Mouse (Mus musculus) lung, embryonic 14.5 days (tissue): ENCODE measurements around the gene Sowaha. TPM values are rescaled to one million over a fixed set of nuclear protein-coding genes. Genes with fewer than 3 reads are reported as not detected.

Experiments used
- ATAC-seq: fragments of 200-750 bp; cut with Nextera tagmentation; 2 replicates; pipeline ENCODE4 v1.8.0; 2017; ENCODE audit warnings: mild to moderate bottlenecking, moderate TSS enrichment, moderate library complexity; ENCODE audit not compliant: insufficient read depth
- DNase-seq: peaks from one replicate; pipeline ENCODE4 v3.0.0-alpha.2; 2015
- H3K27ac ChIP-seq: fragments of 300-500 bp; sonication (generic); 2 replicates; pipeline ENCODE4 v1.5.1; 2014; ENCODE audit warnings: low read depth, mild to moderate bottlenecking, moderate library complexity
- H3K27me3 ChIP-seq: fragments of 300-500 bp; sonication (generic); 2 replicates; pipeline ENCODE4 v1.6.1; 2014; ENCODE audit warnings: low read length, control low read depth; ENCODE audit not compliant: insufficient read depth
- H3K36me3 ChIP-seq: fragments of 300-500 bp; sonication (generic); 2 replicates; pipeline ENCODE4 v1.6.1; 2014; ENCODE audit warnings: control low read depth; ENCODE audit not compliant: insufficient read depth
- H3K4me1 ChIP-seq: fragments of 300-500 bp; sonication (generic); 2 replicates; pipeline ENCODE4 v1.6.1; 2014; ENCODE audit warnings: antibody characterized with exemption, control low read depth; ENCODE audit not compliant: insufficient read depth
- H3K4me2 ChIP-seq: fragments of 300-500 bp; sonication (generic); 2 replicates; pipeline ENCODE4 v1.6.1; 2014; ENCODE audit warnings: mild to moderate bottlenecking
- H3K4me3 ChIP-seq: fragments of 300-500 bp; sonication (generic); 2 replicates; pipeline ENCODE4 v1.5.1; 2014; ENCODE audit warnings: low read depth, low read length
- H3K9ac ChIP-seq: fragments of 300-500 bp; sonication (generic); 2 replicates; pipeline ENCODE4 v1.6.1; 2014
- H3K9me3 ChIP-seq: fragments of 300-500 bp; sonication (generic); 2 replicates; pipeline ENCODE4 v1.6.1; 2016; ENCODE audit warnings: low read depth, low read length, control low read depth
- CTCF ChIP-seq: IDR thresholded peaks from 2 replicates; pipeline ENCODE4 v1.5.1; 2016; ENCODE audit warnings: antibody characterized with exemption, low read depth
- WGBS: fragments of 180-500 bp; shearing (Covaris S2); extraction: QIAGEN DNeasy Blood & Tissue Kit; methylation state at CpG from one replicate; pipeline ENCODE4 v1.1.7; 2014; 5-methylcytosine and 5-hydroxymethylcytosine counted together
- polyA plus RNA-seq: library from polyadenylated mRNA; unstranded; fragments of >200 nt; fragmentation: Nextera tagmentation; extraction: Ambion mirVana; gene quantifications from 2 replicates; pipeline ENCODE4 v1.2.1, GENCODE M21; 2014

Gene Sowaha
- polyA plus RNA-seq, 1 experiment from 2014 or later = 0.17 TPM

DNA sequence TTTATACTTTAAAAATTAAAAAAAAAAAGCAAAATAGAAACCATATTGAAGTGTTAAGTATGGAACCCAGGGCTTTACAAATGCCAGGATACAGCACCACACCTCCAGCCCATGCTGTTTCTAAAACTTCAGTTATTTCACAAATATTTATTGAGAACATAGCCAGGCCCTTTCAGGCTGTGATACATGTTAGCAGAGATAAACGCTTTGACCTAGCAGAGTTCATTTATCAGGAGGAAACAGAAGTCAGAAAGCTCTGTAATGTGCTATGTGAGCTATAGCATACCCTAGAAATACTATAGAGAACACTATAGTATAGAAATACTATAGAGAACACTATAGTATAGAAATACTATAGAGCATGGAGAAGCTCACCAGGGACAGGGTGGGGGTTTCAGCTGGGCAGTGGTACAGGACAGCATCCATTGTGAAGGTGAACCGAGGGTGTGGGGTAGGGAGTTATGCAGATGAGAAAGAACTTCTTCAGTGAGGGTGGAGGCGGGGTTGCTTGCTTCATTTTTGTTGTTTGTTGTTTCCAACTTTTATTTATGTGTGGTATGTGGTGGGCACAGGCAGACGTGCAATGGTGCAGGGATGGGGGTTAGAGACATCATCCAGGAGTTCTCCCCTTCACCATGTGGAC lies 1.1 kb upstream of the Sowaha start:
- ATAC-seq = no peak
- no peak for TF ChIP-seq CTCF
- Histone ChIP-seq H3K4me2 (no peak overlapping the region), H3K4me3 (no peak overlapping the region), H3K9ac (no peak overlapping the region), H3K36me3 (no peaks in the 10 kb centered on the region), H3K9me3 (no peaks in the 10 kb centered on the region; the same call in 1 of the 2 replicates), H3K27me3 (peaks cover 60% of the 10 kb centered on the region), H3K4me1 (no peaks in the 10 kb centered on the region), H3K27ac (no peak overlapping the region)
- whole genome bisulfite sequencing = 58% methylated on average over 4 of the region's 4 CpGs
- DNase-seq = no peak

DNA sequence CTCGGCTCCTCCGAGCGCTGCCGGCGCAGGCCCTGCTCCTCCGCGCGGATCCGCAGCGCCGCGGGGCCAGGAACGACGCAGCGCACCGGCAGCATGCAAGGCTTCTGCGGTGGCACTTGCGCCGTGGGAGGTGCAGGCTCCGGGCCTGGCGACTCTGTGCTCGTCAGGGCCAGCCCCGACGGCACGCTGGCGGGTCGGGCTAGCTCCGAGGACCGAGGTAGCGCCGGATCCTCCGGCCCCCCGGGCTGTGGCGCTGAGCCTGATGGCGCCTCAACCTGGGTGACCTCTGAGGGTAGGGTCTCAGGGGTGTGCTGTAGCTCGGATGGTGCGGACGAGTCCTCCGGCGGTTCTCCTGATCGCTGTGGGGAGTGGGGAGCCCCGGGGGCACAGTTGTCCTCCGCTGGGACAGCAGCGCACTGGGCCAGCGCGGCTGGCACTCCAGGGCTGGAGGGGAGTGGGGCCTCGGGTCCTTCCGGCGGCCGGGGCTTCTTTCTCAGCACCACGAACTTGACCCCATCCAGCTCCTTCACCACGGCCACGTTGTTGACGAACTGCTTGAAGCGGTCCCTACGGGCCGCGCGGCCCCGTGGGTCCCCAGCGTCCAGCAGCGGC lies 797 bp downstream of the Sowaha start:
- Histone ChIP-seq H3K9ac (peak overlapping the region; percentile 32; the same call in 1 of the 2 replicates), H3K4me3 (peak overlapping the region; percentile 40), H3K9me3 (no peaks in the 10 kb centered on the region; the same call in 1 of the 2 replicates), H3K4me2 (peak overlapping the region; percentile 77), H3K27me3 (peaks cover 76% of the 10 kb centered on the region), H3K27ac (no peak overlapping the region), H3K36me3 (no peaks in the 10 kb centered on the region), H3K4me1 (no peaks in the 10 kb centered on the region)
- ATAC-seq = 0 out of 2 replicates have a peak, but pooled peaks have one; percentile 21
- DNase-seq = no peak
- TF ChIP-seq CTCF = no peak
- 1% methylated on average over 59 of the region's 62 CpGs for WGBS

- no peak for TF ChIP-seq CTCF
- 4% methylated on average over 76 of the region's 79 CpGs for WGBS
- peak overlapping the region; percentile 77 for H3K4me2 ChIP-seq
- no peaks in the 10 kb centered on the region for H3K4me1 ChIP-seq
- DNase-seq = peak; percentile 33
- peak overlapping the region; percentile 40 for H3K4me3 ChIP-seq
- H3K9me3 ChIP-seq = no peaks in the 10 kb centered on the region; the same call in 1 of the 2 replicates
- no peak overlapping the region for H3K27ac ChIP-seq
- H3K36me3 ChIP-seq = no peaks in the 10 kb centered on the region
- peaks cover 80% of the 10 kb centered on the region for H3K27me3 ChIP-seq
- peak; percentile 31; the same call in 1 of the 2 replicates for ATAC-seq
- peak overlapping the region; percentile 29; the same call in 1 of the 2 replicates for H3K9ac ChIP-seq
Measured at GRCm38 (mm10) chr11:53478383-53479170, 1.5 kb downstream of the Sowaha start.

- peak overlapping the region; percentile 40; the same call in 1 of the 2 replicates for H3K4me3 ChIP-seq
- TF ChIP-seq CTCF = no peak
- H3K27ac ChIP-seq = no peak overlapping the region
- H3K27me3 ChIP-seq = peaks cover 80% of the 10 kb centered on the region
- DNase-seq (no peak), ATAC-seq (no peak)
- WGBS = 32% methylated on average over 7 of the region's 7 CpGs
- H3K4me2 ChIP-seq = no peak overlapping the region
- no peaks in the 10 kb centered on the region for H3K36me3 ChIP-seq
- H3K9me3 ChIP-seq = no peaks in the 10 kb centered on the region; the same call in 1 of the 2 replicates
- H3K9ac ChIP-seq = no peak overlapping the region
- no peaks in the 10 kb centered on the region for H3K4me1 ChIP-seq
Measured at GRCm38 (mm10) chr11:53477833-53478232, 2.2 kb downstream of the Sowaha start.

GRCm38 (mm10) chr11:53475620-53476019 lies 4.5 kb downstream of the Sowaha start:
- DNase-seq (no peak), ATAC-seq (no peak)
- Histone ChIP-seq H3K4me3 (no peak overlapping the region), H3K27ac (no peak overlapping the region), H3K27me3 (peaks cover 75% of the 10 kb centered on the region), H3K4me2 (no peak overlapping the region), H3K36me3 (no peaks in the 10 kb centered on the region), H3K4me1 (no peaks in the 10 kb centered on the region), H3K9ac (no peak overlapping the region), H3K9me3 (no peaks in the 10 kb centered on the region; the same call in 1 of the 2 replicates)
- TF ChIP-seq CTCF = no peak
- WGBS = 21% methylated on average over 8 of the region's 8 CpGs

- TF ChIP-seq CTCF = peak; percentile 34; the same call in 1 of the 2 replicates
- ATAC-seq (no peak), DNase-seq (no peak)
- no peaks in the 10 kb centered on the region for H3K9me3 ChIP-seq
- H3K4me2 ChIP-seq = no peak overlapping the region
- no peak overlapping the region for H3K9ac ChIP-seq
- no peaks in the 10 kb centered on the region for H3K4me1 ChIP-seq
- H3K27me3 ChIP-seq = peaks cover 54% of the 10 kb centered on the region
- H3K27ac ChIP-seq = no peak overlapping the region
- no peak overlapping the region for H3K4me3 ChIP-seq
- WGBS = 70% methylated on average over 3 of the region's 3 CpGs
- no peaks in the 10 kb centered on the region for H3K36me3 ChIP-seq
Measured at GRCm38 (mm10) chr11:53472709-53473108, 7.4 kb downstream of the Sowaha start.
